Mouse (Mus musculus) monocyte, adult 5-6 weeks (primary cell): Measurements from ENCODE around the gene Gm6793. TPM values are rescaled to one million over a fixed set of nuclear protein-coding genes. Genes with fewer than 3 reads are reported as not detected.
A peak's percentile ranks its signal among the peaks of the same experiment; 100 is the strongest.

Experiments used
- ATAC-seq: fragments of 153-309, 156-312 bp; replicated peaks from 2 replicates; pipeline ENCODE4 v1.8.0; 2017; ENCODE audit warnings: mild to moderate bottlenecking; ENCODE audit not compliant: low TSS enrichment, insufficient number of reproducible peaks, severe bottlenecking, poor library complexity, low FRiP score
- total RNA-seq: library from RNA; stranded (forward); fragments of 200-1000, 200-491, 200-594 nt; gene quantifications from 3 replicates; pipeline ENCODE4 v1.2.3, GENCODE M21; 2017

Gm6793 gene
- total RNA-seq: 0.32 TPM in 1 of 3 replicates, not detected in the others

DNA sequence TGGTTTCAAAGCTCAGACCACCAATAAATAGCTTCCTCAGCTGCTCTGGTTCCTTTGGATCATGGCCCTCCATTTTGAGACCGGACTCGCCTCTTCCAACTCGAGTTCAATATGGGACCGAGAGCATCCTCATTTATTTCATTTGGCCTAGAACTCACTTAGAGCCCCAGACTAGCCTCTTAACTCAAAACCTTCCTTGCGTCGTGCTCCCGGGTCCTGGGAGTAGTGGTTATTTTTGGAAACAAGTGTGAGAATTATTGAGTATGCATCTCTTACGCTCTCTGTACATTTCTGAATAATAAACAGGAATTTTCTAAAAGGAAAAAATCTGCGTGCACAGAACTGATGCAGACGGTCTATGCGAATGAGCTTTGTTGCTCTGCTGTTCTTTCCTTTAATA is at the start of gene Gm6793:
Gene Gm6793, minus strand, starts transcription at position 101 of the 400 bp plus-strand sequence.
- ATAC-seq: no peak

DNA sequence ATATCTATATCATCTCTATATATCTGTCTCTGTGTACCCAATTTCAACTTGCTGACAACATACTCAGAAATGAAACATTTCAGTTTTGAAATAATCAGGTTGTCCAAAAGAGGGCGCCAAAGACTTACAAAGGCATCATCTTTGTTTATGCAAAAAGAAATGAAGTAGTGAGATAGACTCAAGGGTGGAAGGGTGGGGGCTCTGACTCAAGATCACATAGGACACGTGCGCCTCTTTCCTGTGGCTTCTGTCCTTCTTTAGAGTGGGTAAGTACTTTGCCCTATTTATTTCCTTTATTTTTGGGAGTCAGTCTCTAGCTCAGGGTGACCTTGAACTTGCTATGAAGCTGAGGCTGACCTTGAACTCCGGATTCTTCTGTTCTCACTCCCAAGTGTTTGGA is 46.5 kb upstream of the Gm6793 start:
- no peak for ATAC-seq

DNA sequence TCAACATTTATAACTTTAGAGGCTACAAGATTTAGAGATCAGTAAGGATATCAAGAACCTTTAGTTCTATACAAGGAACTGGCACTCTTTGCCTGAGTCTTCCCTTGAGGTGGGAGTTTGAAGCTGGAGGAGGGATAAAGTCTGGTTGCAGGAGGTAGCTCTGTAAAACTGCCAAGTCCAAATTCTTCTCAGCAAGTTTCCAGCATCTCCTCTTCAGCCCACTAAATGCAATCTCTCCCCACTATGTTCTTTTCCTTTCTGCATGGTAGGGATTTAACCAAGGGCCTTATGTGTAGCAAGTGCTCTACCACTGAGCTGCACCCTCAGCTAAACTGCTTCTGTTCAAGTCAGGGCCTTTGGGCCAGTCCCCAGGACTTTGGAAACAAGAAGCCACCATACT is 39.6 kb upstream of the Gm6793 start:
- no peak for ATAC-seq

DNA sequence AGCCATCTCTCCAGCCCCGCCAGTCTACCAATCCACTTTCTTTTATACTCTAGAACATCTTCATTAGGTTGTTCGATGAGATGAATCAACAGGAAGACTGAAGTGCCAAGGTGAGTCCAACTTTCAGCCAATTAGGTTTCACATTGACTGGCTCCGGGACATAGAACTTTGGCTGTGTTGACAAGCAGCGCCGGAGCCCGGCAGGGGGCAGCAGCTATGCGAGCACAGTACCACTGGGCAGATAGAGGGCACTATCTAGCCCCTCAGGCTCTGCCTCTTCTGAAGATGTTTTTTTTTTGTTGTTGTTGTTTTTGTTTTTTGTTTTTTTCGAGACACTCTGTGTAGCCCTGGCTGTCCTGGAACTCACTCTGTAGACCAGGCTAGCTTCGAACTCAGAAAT is 36.7 kb upstream of the Gm6793 start:
- ATAC-seq: no peak

DNA sequence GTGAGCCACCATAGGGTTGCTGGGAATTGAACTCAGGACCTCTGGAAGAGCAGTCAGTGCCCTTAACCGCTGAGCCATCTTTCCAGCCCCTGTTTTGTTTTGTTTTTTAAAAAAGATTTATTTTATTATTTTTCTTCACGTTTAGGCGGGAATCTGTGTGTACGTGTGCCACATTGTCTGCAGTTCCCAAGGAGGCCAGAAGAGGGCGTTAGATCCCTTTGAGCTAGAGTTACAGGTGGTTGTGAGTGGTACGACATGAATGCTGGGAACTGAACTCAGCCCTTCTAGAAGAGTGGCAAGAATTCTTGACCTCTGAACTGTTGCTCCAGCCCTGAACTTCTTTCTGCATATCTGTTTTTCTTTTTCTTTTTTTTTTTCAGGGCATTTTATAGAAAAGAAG is 35.1 kb upstream of the Gm6793 start:
- no peak for ATAC-seq

DNA sequence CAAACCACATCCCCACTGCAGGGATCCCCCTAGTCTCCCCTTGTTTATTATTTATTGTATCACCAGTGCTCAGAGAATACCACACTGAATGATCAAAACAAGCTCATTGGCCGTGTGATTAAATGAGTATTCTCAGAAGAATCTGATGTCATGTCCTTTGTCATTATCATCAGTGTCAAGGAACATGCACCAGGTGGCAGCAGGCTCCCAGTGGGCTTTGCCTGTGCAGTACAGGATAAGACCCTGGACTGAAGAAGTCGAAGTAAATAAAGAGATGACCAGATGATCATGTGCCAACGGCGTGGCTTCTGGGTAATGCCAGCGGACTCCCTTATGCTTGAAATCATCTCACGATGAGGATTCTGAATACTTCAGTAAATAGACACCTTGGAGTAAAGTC is 33.5 kb upstream of the Gm6793 start:
- ATAC-seq: no peak

DNA sequence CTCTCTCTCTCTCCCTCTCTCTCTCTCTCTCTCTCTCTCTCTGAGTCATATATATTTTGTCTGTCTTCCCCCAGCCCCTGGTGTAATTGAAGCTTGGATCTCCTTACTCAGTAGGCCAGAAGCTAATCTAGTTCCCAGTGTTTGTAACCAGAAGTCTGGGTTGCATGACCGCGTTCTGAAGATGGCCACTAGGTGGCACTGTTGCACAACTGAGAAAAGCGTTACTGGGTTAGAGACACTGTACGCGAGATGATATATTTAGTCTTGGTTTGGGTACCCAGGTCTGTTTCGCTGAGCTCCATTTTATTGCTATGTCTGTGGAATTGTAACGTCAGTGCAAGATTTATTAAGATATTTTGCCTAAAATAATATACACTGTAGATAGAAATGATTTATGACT is 31.1 kb upstream of the Gm6793 start:
- ATAC-seq: 0 out of 2 replicates have a peak, but pooled peaks have one; percentile 71

DNA sequence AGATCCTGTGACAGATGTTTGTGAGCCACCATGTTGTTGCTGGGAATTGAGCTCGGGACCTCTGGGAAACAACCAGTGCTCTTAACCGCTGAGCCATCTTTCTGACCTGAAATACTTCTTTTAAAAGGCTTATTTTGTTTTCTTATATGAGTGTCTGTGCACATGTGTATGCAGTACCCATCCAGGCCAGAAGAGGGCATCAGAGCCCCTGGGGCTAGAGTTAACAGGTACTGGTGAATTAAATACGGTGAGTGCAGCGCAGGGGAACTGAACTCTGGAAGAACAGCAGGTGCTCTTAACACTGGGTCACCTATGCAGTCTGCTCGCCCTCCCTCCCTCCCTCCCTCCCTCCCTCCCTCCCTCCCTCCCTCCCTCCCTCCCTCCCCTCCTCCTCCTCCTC is 30.3 kb upstream of the Gm6793 start:
- ATAC-seq: no peak

DNA sequence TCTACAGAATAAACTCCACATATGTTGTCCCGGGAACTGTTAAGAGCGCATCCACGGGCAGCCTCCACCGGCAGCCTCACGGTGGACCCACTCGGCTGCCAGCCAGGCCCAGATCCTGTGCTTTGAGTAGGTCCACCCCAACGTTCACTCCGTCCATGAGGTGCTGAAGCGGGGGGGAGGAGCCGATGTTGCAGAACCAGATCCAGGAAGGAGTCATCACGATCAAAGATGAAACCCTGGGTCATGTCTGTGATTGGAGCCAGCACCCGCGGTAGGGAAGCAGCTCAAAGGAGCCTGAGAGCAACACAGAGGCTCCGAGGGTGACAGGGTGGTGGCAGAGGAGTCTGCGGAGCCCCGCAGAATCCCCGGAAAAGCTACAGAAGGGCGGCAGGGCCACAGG is 22.7 kb upstream of the Gm6793 start:
- ATAC-seq: no peak

DNA sequence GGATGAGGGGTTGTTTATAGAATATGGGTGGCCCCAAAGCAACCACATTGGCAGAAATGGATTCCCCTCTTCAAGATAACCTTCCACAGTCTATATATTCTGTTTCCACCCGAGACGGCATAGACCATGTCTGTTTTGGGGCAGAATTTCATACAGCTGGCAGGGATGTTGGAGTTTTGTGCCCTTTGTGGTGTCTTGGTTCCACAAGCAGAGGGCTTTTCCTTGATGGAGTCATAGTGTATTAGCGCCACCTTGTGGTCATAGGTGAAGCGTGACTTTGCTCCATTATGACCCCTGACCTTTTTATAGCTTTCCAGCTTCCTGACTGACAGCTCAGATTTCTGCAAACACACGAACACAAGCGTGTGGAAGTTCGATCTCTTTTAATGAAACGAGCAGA is 19.8 kb upstream of the Gm6793 start:
- ATAC-seq: peak; percentile 83; the same call in 1 of the 2 replicates

DNA sequence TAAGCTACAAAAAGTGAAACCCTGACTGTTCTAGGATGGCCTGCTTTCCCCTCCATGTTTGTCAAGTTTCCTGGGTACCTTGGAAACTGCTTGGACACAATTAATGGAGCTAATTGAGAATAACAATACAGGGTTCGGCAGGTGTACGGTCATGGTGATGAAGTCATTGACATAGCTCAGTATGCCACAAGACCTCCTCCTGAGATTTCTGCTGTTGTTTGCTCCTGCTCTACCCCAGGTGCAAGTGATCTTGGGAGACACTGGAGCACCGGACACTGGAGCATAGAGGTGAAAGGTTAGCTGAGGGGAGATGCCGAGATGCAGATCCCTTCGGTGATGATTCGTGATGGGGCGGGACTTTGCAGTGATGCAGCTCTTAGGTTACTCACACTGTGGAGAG is 18.2 kb upstream of the Gm6793 start:
- no peak for ATAC-seq

DNA sequence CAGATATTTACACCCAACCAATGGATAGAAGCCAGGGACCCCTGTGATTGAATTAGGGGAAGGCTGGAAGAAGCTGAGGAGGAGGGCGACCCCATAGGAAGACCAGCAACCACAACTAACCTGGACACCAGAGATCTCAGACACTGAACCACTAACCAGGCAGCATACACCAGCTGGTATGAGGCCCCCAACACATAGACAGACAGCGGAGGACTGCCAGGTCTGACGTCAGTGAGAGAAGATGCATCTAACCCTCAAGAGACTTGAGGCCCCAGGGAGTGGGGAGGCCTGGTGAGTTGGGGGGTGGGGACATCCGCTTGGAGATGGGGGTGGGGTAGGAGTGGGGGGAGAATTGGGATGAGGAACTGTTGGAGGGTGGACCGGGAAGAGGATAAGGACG is 15.8 kb upstream of the Gm6793 start:
- no peak for ATAC-seq

DNA sequence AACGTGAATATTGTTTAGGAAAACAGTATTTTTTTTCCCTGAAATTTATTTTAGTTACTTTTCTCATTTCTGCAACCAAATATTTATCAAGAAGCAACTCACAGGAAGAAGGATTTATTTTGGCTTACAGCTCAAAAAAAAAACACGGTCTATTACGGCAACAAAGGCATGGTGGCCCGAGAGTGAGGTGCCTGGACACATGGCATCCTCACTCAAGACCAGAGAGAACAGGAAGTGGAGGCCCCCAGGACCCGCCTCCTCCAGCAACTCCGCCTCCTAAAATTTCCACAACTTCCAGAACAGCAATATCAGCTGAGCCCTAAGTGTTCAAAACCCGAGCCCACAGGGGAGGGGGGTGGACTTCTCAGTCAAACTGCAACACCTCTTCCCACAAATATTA is 14.6 kb upstream of the Gm6793 start:
- ATAC-seq: no peak

DNA sequence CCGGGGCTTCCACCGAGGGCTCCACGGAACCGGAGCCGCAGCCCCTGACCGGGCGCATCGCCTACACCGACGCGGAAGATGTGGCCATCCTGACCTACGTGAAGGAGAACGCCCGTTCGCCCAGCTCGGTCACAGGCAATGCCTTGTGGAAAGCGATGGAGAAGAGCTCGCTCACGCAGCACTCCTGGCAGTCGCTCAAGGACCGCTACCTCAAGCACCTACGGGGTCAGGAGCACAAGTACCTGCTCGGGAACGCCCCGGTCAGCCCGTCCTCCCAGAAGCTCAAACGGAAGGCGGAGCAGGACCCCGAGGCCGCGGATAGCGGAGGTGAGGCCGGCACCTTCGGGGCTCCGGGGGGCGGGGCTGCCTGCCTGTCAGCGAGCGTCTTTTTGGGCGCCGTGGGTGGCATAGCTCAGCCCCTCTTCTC is 3.0 kb downstream of the Gm6793 start:
- peak; percentile 29; the same call in 1 of the 2 replicates for ATAC-seq

DNA sequence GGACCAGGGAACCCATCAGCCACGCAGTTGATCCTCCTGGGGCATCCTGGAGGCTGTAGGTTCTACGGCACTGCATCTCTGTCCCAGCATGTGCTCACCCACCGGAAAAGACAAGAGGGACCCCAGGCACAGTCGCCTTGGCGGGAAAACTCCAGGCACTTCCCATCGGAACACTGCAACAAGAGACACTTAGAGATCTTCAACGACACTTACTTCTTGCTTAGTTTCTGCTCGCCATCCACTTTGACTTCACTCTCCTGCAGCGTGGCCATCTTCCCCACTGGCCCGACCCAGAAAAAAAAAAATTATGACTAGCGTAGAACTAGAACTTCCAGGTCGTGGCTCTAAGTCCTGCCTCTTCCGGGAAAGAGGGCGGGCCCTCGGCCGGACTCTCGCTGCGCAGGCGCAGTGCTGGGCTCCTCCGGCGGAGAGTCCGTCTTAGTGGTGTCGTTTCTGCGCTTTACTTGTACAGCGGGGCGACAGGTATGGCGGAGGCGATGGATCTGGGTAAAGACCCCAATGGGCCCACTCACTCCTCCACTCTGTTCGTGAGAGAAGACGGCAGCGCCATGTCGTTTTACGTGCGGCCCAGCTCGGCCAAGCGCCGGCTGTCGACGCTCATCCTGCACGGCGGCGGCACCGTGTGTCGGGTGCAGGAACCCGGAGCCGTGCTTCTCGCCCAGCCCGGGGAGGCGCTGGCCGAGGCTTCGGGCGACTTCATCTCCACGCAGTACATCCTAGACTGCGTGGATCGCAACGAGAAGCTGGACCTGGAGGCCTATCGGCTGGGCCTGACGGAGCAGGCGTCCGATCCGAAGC is 3.6 kb downstream of the Gm6793 start, which contains the start of the genes Kars and Terf2ip:
Gene Kars, minus strand, starts transcription at position 327 of the 819 bp plus-strand sequence.
Gene Terf2ip, plus strand, starts transcription at position 402 of the 819 bp plus-strand sequence.
- peak; percentile 90 for ATAC-seq

DNA sequence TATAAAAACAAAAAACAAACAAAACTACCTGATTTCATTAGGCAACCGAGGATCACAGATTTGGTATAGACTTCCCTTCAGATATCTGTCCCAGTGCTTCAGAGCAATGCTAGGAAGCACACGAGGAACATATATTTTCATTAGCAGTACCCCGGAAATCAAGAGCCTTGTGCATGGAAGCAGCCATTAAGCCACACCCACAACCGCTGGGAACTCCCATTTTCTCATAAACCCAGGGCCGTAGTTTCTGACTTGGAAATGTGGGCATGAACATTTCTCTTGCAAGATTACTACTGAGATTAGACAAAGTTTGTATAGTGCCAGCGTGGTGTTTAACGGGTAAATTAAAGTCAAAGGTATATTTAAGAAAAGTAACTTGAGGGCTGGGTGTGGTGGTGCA is 5.3 kb downstream of the Gm6793 start:
- no peak for ATAC-seq

DNA sequence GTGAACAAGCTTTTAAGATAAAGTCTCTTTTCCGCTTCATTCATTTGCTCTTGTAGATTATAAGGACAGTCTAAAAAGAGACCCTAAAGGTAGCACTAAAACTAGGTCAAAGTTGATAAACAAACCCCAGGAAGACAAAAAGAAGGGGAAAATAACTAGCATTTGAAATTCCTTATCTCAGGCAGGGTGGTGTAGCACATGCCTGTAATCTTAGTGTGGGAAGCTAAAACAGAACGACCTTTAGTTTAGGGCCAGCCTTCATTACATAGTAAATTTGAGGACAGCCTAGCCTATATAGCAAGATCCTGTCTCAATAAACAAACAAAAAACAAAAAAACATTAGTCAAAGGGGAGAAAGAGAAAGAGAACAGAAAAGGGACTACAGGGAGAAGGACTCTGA is 7.2 kb downstream of the Gm6793 start:
- ATAC-seq: no peak

DNA sequence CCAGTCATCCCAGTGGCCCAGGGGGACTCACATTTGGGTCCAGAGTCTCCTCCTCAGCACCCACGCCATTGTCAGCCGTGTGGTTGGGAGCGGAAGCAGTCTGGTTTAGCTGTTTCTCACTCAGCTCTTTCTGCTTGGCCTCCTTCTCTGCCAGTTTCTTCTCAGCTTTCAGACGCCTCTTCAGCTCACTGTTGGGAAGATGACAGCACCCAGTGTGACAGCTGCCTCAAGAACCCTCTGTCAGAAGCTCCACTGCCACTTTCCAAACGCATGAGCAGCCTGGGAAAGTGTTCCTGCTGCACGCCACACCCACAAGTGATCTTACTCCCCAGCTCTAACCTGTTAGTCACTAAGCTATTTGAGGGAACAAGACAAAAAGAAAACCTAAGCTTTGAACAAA is 9.2 kb downstream of the Gm6793 start:
- ATAC-seq: no peak

DNA sequence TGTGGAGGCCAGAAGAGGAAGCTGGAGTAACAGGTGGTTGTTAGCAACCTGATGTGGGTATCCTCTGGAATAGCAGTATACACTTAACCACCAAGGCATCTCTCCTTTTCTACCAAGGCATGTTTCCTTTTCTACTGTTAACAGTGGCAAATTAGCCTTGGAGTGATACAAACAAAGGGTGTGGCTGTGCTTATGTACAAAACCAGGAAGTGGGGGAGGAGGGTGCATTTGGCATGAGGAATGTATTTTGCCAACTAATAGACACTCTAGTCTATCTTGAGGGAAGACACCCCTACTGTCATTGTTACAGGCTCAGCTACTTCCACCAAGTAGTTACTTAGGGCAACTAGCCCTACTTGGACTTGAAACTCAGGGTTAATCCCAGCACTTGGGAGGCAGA is 10.1 kb downstream of the Gm6793 start:
- no peak for ATAC-seq

DNA sequence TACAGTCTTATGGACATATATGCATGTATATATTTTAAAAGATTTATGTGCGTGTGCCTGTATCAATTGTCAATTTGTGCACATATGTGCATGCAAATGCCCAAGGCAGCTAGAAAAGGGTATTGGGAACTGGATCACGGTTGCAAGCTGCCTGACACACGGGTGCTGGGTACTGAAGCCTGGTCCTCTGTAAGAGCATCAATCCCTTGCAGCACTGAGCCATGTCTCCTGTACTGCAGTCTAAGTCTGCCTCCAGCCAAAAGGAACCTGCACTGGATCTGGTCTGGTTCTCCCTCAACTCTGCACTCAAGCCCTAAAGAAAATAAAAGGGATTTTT is 22.2 kb downstream of the Gm6793 start:
- ATAC-seq: no peak
